Mouse (Mus musculus) C2C12 (cell line): ENCODE data around the gene Pemt.

ENCODE experiments used
- CTCF ChIP-seq: IDR thresholded peaks from one replicate; pipeline ENCODE4 v1.5.1; 2011; ENCODE audit not compliant: control insufficient read depth, insufficient read depth, insufficient read length
- MAX ChIP-seq: IDR thresholded peaks from one replicate; pipeline ENCODE4 v1.6.1; 2011; ENCODE audit warnings: mild to moderate bottlenecking, control low read depth
- MYOD1 ChIP-seq: IDR thresholded peaks from one replicate; pipeline ENCODE4 v1.6.1; 2011; ENCODE audit warnings: low read depth; ENCODE audit not compliant: control insufficient read depth, insufficient read length
- MYOG ChIP-seq: IDR thresholded peaks from one replicate; pipeline ENCODE4 v1.6.1; 2011; ENCODE audit not compliant: control insufficient read depth, insufficient read length; ENCODE audit errors: extremely low read depth

GRCm38 (mm10) chr11:60061504-60062006 lies 15.3 kb upstream of the Pemt start:
- TF ChIP-seq CTCF (no peak), MYOD1 (no peak), MYOG (no peak), MAX (no peak)
